Mouse (Mus musculus): ENCODE measurements around the gene Tlcd1. TPM values are rescaled to one million over a fixed set of nuclear protein-coding genes. Genes with fewer than 3 reads are reported as not detected.

Tlcd1 gene
- polyA plus RNA-seq, 1 experiment from 2014 or later, result 43.4 TPM

- H3K27ac ChIP-seq, result no peak overlapping the region
- no peak overlapping the region for H3K4me3 ChIP-seq (replicated peaks; ENCODE audit: low read depth, low read length)
- no peak for ATAC-seq (replicated peaks; ENCODE audit: low FRiP score, low read depth)
- no peaks in the 10 kb centered on the region for H3K9me3 ChIP-seq (replicated peaks; ENCODE audit: low read length)
- H3K36me3 ChIP-seq (ENCODE audit: insufficient read depth, low read length), result peaks cover 3% of the 10 kb centered on the region; the same call in 1 of the 2 replicates
- no peaks in the 10 kb centered on the region for H3K27me3 ChIP-seq (ENCODE audit: insufficient read depth, low read length)
- peaks cover 21% of the 10 kb centered on the region for H3K4me1 ChIP-seq (replicated peaks; ENCODE audit: insufficient read depth, low read length)
- H3K4me2 ChIP-seq (ENCODE audit: low read length), result no peak overlapping the region
- H3K9ac ChIP-seq (ENCODE audit: low read depth, low read length), result no peak overlapping the region
- no peak for TF ChIP-seq CTCF (IDR thresholded peaks at IDR 0.05; ENCODE audit: low read depth)
- 93% methylated on average over 14 of the region's 14 CpGs for WGBS
- no peak for DNase-seq (ENCODE audit: low spot score)
Measured at GRCm38 (mm10) chr11:78167257-78167959, 9.1 kb upstream of the Tlcd1 start.

GRCm38 (mm10) chr11:78168541-78169468 is 7.7 kb upstream of the Tlcd1 start:
- no peak overlapping the region for H3K9ac ChIP-seq (ENCODE audit: low read depth, low read length)
- peaks cover 5% of the 10 kb centered on the region; the same call in 1 of the 2 replicates for H3K36me3 ChIP-seq (ENCODE audit: insufficient read depth, low read length)
- H3K27me3 ChIP-seq (ENCODE audit: insufficient read depth, low read length), result no peaks in the 10 kb centered on the region
- H3K4me3 ChIP-seq (replicated peaks; ENCODE audit: low read depth, low read length), result no peak overlapping the region
- TF ChIP-seq CTCF (IDR thresholded peaks at IDR 0.05; ENCODE audit: low read depth), result no peak
- no peak for ATAC-seq (replicated peaks; ENCODE audit: low FRiP score, low read depth)
- 58% methylated on average over 19 of the region's 19 CpGs for WGBS
- H3K9me3 ChIP-seq (replicated peaks; ENCODE audit: low read length), result no peaks in the 10 kb centered on the region
- H3K4me1 ChIP-seq (replicated peaks; ENCODE audit: insufficient read depth, low read length), result peaks cover 9% of the 10 kb centered on the region
- DNase-seq (ENCODE audit: low spot score), result no peak
- peak overlapping the region; percentile 9; the same call in 1 of the 2 replicates for H3K4me2 ChIP-seq (ENCODE audit: low read length)
- no peak overlapping the region for H3K27ac ChIP-seq

GRCm38 (mm10) chr11:78170306-78170705 is 6.2 kb upstream of the Tlcd1 start:
- Histone ChIP-seq H3K4me3 (replicated peaks; ENCODE audit: low read depth, low read length) (no peak overlapping the region), H3K4me2 (ENCODE audit: low read length) (no peak overlapping the region), H3K27ac (no peak overlapping the region), H3K27me3 (ENCODE audit: insufficient read depth, low read length) (no peaks in the 10 kb centered on the region), H3K9ac (ENCODE audit: low read depth, low read length) (0 out of 2 replicates have a peak overlapping the region, but pooled peaks have one; percentile 8), H3K4me1 (replicated peaks; ENCODE audit: insufficient read depth, low read length) (peaks cover 13% of the 10 kb centered on the region), H3K36me3 (ENCODE audit: insufficient read depth, low read length) (peaks cover 5% of the 10 kb centered on the region; the same call in 1 of the 2 replicates), H3K9me3 (replicated peaks; ENCODE audit: low read length) (no peaks in the 10 kb centered on the region)
- DNase-seq (ENCODE audit: low spot score) (no peak), ATAC-seq (replicated peaks; ENCODE audit: low FRiP score, low read depth) (no peak; the same call in 1 of the 2 replicates)
- no peak for TF ChIP-seq CTCF (IDR thresholded peaks at IDR 0.05; ENCODE audit: low read depth)
- 72% methylated on average over 15 of the region's 15 CpGs for WGBS

- Histone ChIP-seq H3K9ac (ENCODE audit: low read depth, low read length) (no peak overlapping the region), H3K36me3 (ENCODE audit: insufficient read depth, low read length) (peaks cover 5% of the 10 kb centered on the region; the same call in 1 of the 2 replicates), H3K27me3 (ENCODE audit: insufficient read depth, low read length) (no peaks in the 10 kb centered on the region), H3K4me3 (replicated peaks; ENCODE audit: low read depth, low read length) (no peak overlapping the region), H3K27ac (no peak overlapping the region), H3K4me1 (replicated peaks; ENCODE audit: insufficient read depth, low read length) (peaks cover 5% of the 10 kb centered on the region), H3K4me2 (ENCODE audit: low read length) (no peak overlapping the region), H3K9me3 (replicated peaks; ENCODE audit: low read length) (no peaks in the 10 kb centered on the region)
- ATAC-seq (replicated peaks; ENCODE audit: low FRiP score, low read depth), result no peak
- WGBS, result 79% methylated on average over 4 of the region's 4 CpGs
- TF ChIP-seq CTCF (IDR thresholded peaks at IDR 0.05; ENCODE audit: low read depth), result peak; percentile 49; the same call in 1 of the 2 replicates
- no peak for DNase-seq (ENCODE audit: low spot score)
Measured at GRCm38 (mm10) chr11:78171328-78171727, 5.2 kb upstream of the Tlcd1 start.

GRCm38 (mm10) chr11:78172034-78172747 is 4.3 kb upstream of the Tlcd1 start:
- Histone ChIP-seq H3K36me3 (ENCODE audit: insufficient read depth, low read length) (peaks cover 5% of the 10 kb centered on the region; the same call in 1 of the 2 replicates), H3K27me3 (ENCODE audit: insufficient read depth, low read length) (no peaks in the 10 kb centered on the region), H3K27ac (no peak overlapping the region), H3K9me3 (replicated peaks; ENCODE audit: low read length) (no peaks in the 10 kb centered on the region), H3K9ac (ENCODE audit: low read depth, low read length) (no peak overlapping the region), H3K4me2 (ENCODE audit: low read length) (no peak overlapping the region), H3K4me1 (replicated peaks; ENCODE audit: insufficient read depth, low read length) (peaks cover 6% of the 10 kb centered on the region; the same call in 1 of the 2 replicates), H3K4me3 (replicated peaks; ENCODE audit: low read depth, low read length) (no peak overlapping the region)
- WGBS, result 86% methylated on average over 16 of the region's 16 CpGs
- ATAC-seq (replicated peaks; ENCODE audit: low FRiP score, low read depth) (no peak), DNase-seq (ENCODE audit: low spot score) (no peak)
- TF ChIP-seq CTCF (IDR thresholded peaks at IDR 0.05; ENCODE audit: low read depth), result peak; percentile 61

Data from kidney, postnatal 0 days (tissue).